24 mouse cellular contexts compared by ENCODE assay signal in the genomic region with DNA sequence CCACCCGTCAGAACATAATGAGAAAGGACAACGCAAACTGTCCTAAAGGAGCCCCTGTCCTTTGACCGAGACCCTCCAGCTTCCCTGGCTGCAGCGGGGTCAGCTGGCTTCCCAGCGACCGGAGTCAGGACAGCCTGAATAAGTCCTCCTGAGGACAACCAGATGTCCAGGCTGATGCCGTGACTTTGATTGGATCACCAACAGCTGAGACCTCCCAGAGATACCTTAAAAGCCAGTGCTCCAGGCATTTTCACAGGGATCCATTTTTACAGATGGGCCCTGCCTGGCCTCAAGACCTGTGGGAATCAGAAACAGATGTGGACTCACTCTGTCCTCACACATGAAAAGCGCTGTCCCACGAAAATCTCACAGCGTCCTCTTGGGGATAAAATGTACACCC.
DNase-seq lines count a peak whose midpoint lies in the region; ATAC-seq lines count a peak whose summit lies in the region.
"Had no signal": no experiment of that assay in that cellular context is flagged by ENCODE, and none has a peak within 500 bp of the region (broad histone marks: within the 10 kb centered on the region; RNA-seq: fewer than 3 reads in every experiment).

No protein-coding gene starts in this region.

- H3K27me3 ChIP-seq in embryonic facial prominence, embryonic 11.5 days (ENCODE audit: control insufficient read depth, insufficient read depth, low read length): no peaks in the 10 kb centered on the region
- H3K27me3 ChIP-seq: embryonic facial prominence, embryonic 15.5 days; hindbrain, embryonic 15.5 days; limb, embryonic 13.5 days; liver, embryonic 13.5 days; lung, embryonic 15.5 days; midbrain, embryonic 13.5 days had no signal

- no peak overlapping the region for H3K4me3 ChIP-seq in embryonic facial prominence, embryonic 11.5 days (ENCODE audit: low read depth, low read length)
- H3K4me3 ChIP-seq: embryonic facial prominence, embryonic 15.5 days; heart, adult 2 months; hindbrain, embryonic 15.5 days; limb, embryonic 13.5 days; liver, embryonic 13.5 days; lung, embryonic 15.5 days; midbrain, embryonic 13.5 days; myocyte had no signal

- no peak overlapping the region for H3K9ac ChIP-seq in embryonic facial prominence, embryonic 11.5 days (replicated peaks; ENCODE audit: low read length)
- H3K9ac ChIP-seq: embryonic facial prominence, embryonic 15.5 days; hindbrain, embryonic 15.5 days; limb, embryonic 13.5 days; liver, embryonic 13.5 days; lung, embryonic 15.5 days; midbrain, embryonic 13.5 days had no signal

- H3K27ac ChIP-seq in embryonic facial prominence, embryonic 11.5 days (replicated peaks; ENCODE audit: low read depth, low read length): no peak overlapping the region
- H3K27ac ChIP-seq: embryonic facial prominence, embryonic 15.5 days; heart, adult 2 months; hindbrain, embryonic 15.5 days; limb, embryonic 13.5 days; liver, embryonic 13.5 days; lung, embryonic 15.5 days; midbrain, embryonic 13.5 days; stomach, postnatal 0 days had no signal

- H3K4me2 ChIP-seq in embryonic facial prominence, embryonic 11.5 days (ENCODE audit: low read depth, low read length): no peak overlapping the region
- H3K4me2 ChIP-seq: embryonic facial prominence, embryonic 15.5 days; hindbrain, embryonic 15.5 days; limb, embryonic 13.5 days; liver, embryonic 13.5 days; lung, embryonic 15.5 days; midbrain, embryonic 13.5 days had no signal

- H3K4me1 ChIP-seq in embryonic facial prominence, embryonic 11.5 days (ENCODE audit: control insufficient read depth, insufficient read depth, low read length): no peaks in the 10 kb centered on the region
- H3K4me1 ChIP-seq: embryonic facial prominence, embryonic 15.5 days; hindbrain, embryonic 15.5 days; liver, embryonic 13.5 days; lung, embryonic 15.5 days; midbrain, embryonic 13.5 days had no signal

- no peaks in the 10 kb centered on the region for H3K9me3 ChIP-seq in embryonic facial prominence, embryonic 11.5 days (replicated peaks; ENCODE audit: control insufficient read depth, low read length)
- H3K9me3 ChIP-seq: embryonic facial prominence, embryonic 15.5 days; G1E; hindbrain, embryonic 15.5 days; limb, embryonic 13.5 days; liver, embryonic 13.5 days; lung, embryonic 15.5 days; midbrain, embryonic 13.5 days had no signal

- peak; percentile 28 for DNase-seq in heart, adult 11 months
- DNase-seq in heart, adult 8-10 months (ENCODE audit: low spot score): no peak
- DNase-seq in embryo, embryonic 10 days (ENCODE audit: low spot score): peak; percentile 78
- peak; percentile 71 for DNase-seq in embryonic facial prominence, embryonic 11.5 days (ENCODE audit: low spot score)
- DNase-seq in retina, embryonic 14.5 days (ENCODE audit: low spot score): peak; percentile 12
- no peak for DNase-seq in right cerebral cortex, postnatal 10 days (ENCODE audit: low spot score in 2 of 2)
- DNase-seq in kidney, postnatal 14 days: no peak
- DNase-seq: adrenal gland, postnatal 10 days; cerebellum, adult 11 months; cerebellum, postnatal 14 days; gastrocnemius, postnatal 14 days; heart, adult 2 months; liver, embryonic 13.5 days; lung, postnatal 4 days had no signal

- WGBS in embryonic facial prominence, embryonic 11.5 days: 21% methylated on average over 10 of the region's 10 CpGs

- no peak for ATAC-seq in embryonic facial prominence, embryonic 11.5 days (replicated peaks; ENCODE audit: insufficient number of reproducible peaks, low FRiP score, low TSS enrichment, low read depth)
- ATAC-seq: activated CD4-positive, CD25-positive, alpha-beta regulatory T cell, adult 4 months; intestine, embryonic 16.5 days; midbrain, embryonic 13.5 days had no signal

- no peaks in the 10 kb centered on the region for H3K36me3 ChIP-seq in embryonic facial prominence, embryonic 11.5 days (replicated peaks; ENCODE audit: control insufficient read depth, insufficient read depth, low read depth, low read length)
- H3K36me3 ChIP-seq: embryonic facial prominence, embryonic 15.5 days; G1E; hindbrain, embryonic 15.5 days; limb, embryonic 13.5 days; liver, embryonic 13.5 days; lung, embryonic 15.5 days; midbrain, embryonic 13.5 days had no signal

Comparison
In these comparisons a context has a peak if more than half of its experiments do, and no peak if none do; other contexts are left out.
1. DNase-seq: peak in heart, adult 11 months (single experiment), embryo, embryonic 10 days (single experiment), embryonic facial prominence, embryonic 11.5 days (single experiment) and retina, embryonic 14.5 days (single experiment); none in heart, adult 8-10 months (single experiment), right cerebral cortex, postnatal 10 days (0 of 2) and kidney, postnatal 14 days (single experiment).